Mouse (Mus musculus): ENCODE measurements around the gene Lgals7. TPM values are rescaled to one million over a fixed set of nuclear protein-coding genes. Genes with fewer than 3 reads are reported as not detected.

Gene Lgals7
- polyA plus RNA-seq, 1 experiment from 2014 or later, result 0.42 TPM

DNA sequence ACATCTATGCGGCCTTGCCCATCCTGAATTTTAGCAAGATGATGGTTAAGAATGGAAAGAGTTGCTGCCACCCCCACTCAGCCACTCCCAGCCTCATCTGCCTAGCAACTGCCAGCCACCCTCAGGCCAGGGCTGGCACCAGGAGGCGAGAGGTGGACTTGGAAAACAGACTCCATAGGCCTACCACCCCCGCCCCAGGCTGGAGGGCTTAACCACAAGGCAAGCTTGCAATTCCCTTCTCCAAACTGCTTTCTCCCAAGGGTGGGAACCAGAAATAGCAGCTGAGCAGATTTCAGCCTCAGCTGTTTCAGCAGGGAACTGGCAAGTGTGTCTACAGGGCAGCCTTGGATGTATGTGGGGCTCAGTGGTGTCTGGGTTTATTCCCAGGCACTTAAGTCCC, 39.2 kb downstream of the Lgals7 start:
- Histone ChIP-seq H3K36me3 (ENCODE audit: control insufficient read depth, insufficient read depth, low read length) (peaks cover 100% of the 10 kb centered on the region), H3K4me1 (replicated peaks; ENCODE audit: control insufficient read depth, insufficient read depth, low read length) (no peaks in the 10 kb centered on the region), H3K4me2 (ENCODE audit: low read length) (no peak overlapping the region), H3K9ac (ENCODE audit: low read length) (no peak overlapping the region), H3K4me3 (ENCODE audit: low read depth, low read length) (no peak overlapping the region), H3K27me3 (replicated peaks; ENCODE audit: control insufficient read depth, insufficient read depth, low read length) (no peaks in the 10 kb centered on the region), H3K27ac (ENCODE audit: low read depth) (no peak overlapping the region), H3K9me3 (ENCODE audit: control insufficient read depth, low read length) (no peaks in the 10 kb centered on the region)
- DNase-seq (ENCODE audit: low spot score) (no peak), ATAC-seq (replicated peaks; ENCODE audit: low FRiP score, low TSS enrichment, low read depth) (no peak)
- WGBS, result 94% methylated on average over 3 of the region's 3 CpGs

DNA sequence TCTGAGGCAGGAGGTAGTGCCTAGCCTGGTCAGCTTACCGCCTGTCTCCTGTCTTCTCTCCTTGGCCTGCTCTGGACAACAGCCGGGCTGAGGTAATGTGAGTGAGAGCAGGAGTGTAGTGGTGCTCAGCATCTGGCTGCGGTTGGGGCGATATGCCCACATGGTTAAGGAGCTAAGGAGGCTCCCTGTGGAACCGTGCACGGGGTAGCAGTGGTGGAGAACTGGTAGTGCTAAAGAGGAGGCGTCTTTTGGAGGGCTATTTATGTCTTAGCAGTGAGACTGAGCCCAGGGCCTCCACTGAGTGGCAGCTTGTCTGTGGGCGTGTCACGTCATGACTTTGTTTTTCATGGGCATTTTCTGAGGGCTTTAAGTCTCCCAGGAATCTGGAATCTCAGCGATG, 40.1 kb downstream of the Lgals7 start:
- no peak overlapping the region for H3K9ac ChIP-seq (ENCODE audit: low read length)
- 93% methylated on average over 10 of the region's 10 CpGs for WGBS
- ATAC-seq (replicated peaks; ENCODE audit: low FRiP score, low TSS enrichment, low read depth), result no peak

DNA sequence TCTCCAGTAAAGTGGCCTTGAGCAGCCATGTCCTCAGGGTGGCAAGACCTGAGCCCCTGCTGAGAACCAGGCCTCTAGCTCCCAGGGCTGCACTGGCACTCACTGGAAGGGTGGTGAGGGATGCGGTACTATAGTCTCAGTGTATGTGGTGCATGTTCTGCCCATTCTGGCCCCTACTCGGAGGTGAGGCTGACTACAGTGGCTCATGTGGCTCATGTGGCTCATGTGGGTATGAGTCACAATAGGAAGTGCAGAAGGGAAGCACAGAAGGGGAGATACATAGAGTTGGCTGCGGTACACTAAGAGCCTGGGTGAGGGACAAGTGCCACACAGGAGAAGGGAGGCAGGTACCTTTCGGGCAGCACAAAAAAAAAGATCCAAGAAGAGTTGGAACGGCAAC, 43.5 kb downstream of the Lgals7 start:
- no peak overlapping the region for H3K27ac ChIP-seq (ENCODE audit: low read depth)
- no peak for DNase-seq (ENCODE audit: low spot score)
- H3K36me3 ChIP-seq (ENCODE audit: control insufficient read depth, insufficient read depth, low read length), result peaks cover 98% of the 10 kb centered on the region
- no peak overlapping the region for H3K4me2 ChIP-seq (ENCODE audit: low read length)
- H3K27me3 ChIP-seq (replicated peaks; ENCODE audit: control insufficient read depth, insufficient read depth, low read length), result no peaks in the 10 kb centered on the region
- no peaks in the 10 kb centered on the region for H3K4me1 ChIP-seq (replicated peaks; ENCODE audit: control insufficient read depth, insufficient read depth, low read length)
- H3K4me3 ChIP-seq (ENCODE audit: low read depth, low read length), result no peak overlapping the region
- no peak overlapping the region for H3K9ac ChIP-seq (ENCODE audit: low read length)
- WGBS, result 93% methylated on average over 5 of the region's 5 CpGs
- no peak for ATAC-seq (replicated peaks; ENCODE audit: low FRiP score, low TSS enrichment, low read depth)
- H3K9me3 ChIP-seq (ENCODE audit: control insufficient read depth, low read length), result no peaks in the 10 kb centered on the region

More for the DNA sequence above, 40.1 kb downstream of the Lgals7 start:
- Histone ChIP-seq H3K36me3 (ENCODE audit: control insufficient read depth, insufficient read depth, low read length) (peaks cover 100% of the 10 kb centered on the region), H3K9me3 (ENCODE audit: control insufficient read depth, low read length) (no peaks in the 10 kb centered on the region), H3K27me3 (replicated peaks; ENCODE audit: control insufficient read depth, insufficient read depth, low read length) (no peaks in the 10 kb centered on the region), H3K4me1 (replicated peaks; ENCODE audit: control insufficient read depth, insufficient read depth, low read length) (no peaks in the 10 kb centered on the region), H3K4me3 (ENCODE audit: low read depth, low read length) (no peak overlapping the region), H3K27ac (ENCODE audit: low read depth) (no peak overlapping the region), H3K4me2 (ENCODE audit: low read length) (no peak overlapping the region)
- no peak for DNase-seq (ENCODE audit: low spot score)

DNA sequence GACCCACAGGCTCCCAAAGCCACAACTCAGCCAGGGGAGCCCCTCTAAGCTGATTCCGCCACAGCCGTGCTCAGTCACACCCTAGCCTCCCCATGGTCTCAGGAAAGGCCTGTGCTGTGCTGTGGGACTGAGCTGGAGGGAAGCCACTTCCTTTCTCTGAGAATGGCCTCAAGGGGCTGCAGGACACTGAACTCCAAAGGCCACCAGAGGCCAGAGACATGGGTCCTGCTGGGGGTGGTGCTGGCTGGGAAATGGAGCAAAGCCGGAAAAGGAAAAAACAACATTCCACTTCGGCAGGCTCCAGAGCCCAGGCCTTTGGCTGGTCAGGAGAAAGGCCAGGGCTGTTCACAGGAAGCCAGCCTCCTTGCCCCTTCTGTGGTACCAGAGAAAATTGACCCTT, 48.0 kb downstream of the Lgals7 start:
- DNase-seq (ENCODE audit: low spot score), result no peak
- Histone ChIP-seq H3K27ac (ENCODE audit: low read depth) (no peak overlapping the region), H3K36me3 (ENCODE audit: control insufficient read depth, insufficient read depth, low read length) (peaks cover 98% of the 10 kb centered on the region)

DNA sequence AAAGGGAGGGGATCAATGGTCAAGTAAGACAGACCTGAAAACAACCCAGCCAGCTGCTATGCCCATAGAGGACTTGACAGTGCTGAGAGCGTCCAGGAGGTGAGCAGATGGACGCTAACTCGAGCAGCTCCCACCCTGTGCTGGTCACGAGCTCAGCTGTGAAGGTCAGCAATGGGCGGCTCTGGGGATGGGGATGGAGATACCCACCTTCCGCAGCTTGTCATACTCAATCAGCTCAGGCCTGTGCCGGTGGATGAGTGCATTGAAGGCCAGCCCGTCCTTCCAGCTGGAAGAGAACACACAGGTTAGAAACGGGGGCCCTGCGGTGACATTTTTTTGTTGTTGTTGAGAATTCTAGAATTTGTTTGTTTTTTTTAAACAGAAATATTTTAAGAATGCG, 49.5 kb downstream of the Lgals7 start:
- Histone ChIP-seq H3K27me3 (replicated peaks; ENCODE audit: control insufficient read depth, insufficient read depth, low read length) (no peaks in the 10 kb centered on the region), H3K4me1 (replicated peaks; ENCODE audit: control insufficient read depth, insufficient read depth, low read length) (peaks cover 10% of the 10 kb centered on the region), H3K4me2 (ENCODE audit: low read length) (no peak overlapping the region), H3K4me3 (ENCODE audit: low read depth, low read length) (no peak overlapping the region), H3K36me3 (ENCODE audit: control insufficient read depth, insufficient read depth, low read length) (peaks cover 96% of the 10 kb centered on the region), H3K9ac (ENCODE audit: low read length) (no peak overlapping the region), H3K9me3 (ENCODE audit: control insufficient read depth, low read length) (no peaks in the 10 kb centered on the region), H3K27ac (ENCODE audit: low read depth) (no peak overlapping the region)
- DNase-seq (ENCODE audit: low spot score), result no peak
- no peak for ATAC-seq (replicated peaks; ENCODE audit: low FRiP score, low TSS enrichment, low read depth)
- 75% methylated on average over 11 of the region's 11 CpGs for WGBS

More for the DNA sequence above, 48.0 kb downstream of the Lgals7 start:
- Histone ChIP-seq H3K27me3 (replicated peaks; ENCODE audit: control insufficient read depth, insufficient read depth, low read length) (no peaks in the 10 kb centered on the region), H3K4me1 (replicated peaks; ENCODE audit: control insufficient read depth, insufficient read depth, low read length) (no peaks in the 10 kb centered on the region), H3K4me3 (ENCODE audit: low read depth, low read length) (no peak overlapping the region), H3K9ac (ENCODE audit: low read length) (no peak overlapping the region), H3K4me2 (ENCODE audit: low read length) (no peak overlapping the region), H3K9me3 (ENCODE audit: control insufficient read depth, low read length) (no peaks in the 10 kb centered on the region)
- no peak for ATAC-seq (replicated peaks; ENCODE audit: low FRiP score, low TSS enrichment, low read depth)
- 72% methylated on average over 4 of the region's 4 CpGs for WGBS

Other genes starting within 250 kb of the Lgals7 start
- gene Acp7, start 232.5 kb upstream of the Lgals7 start, polyA plus RNA-seq (2014; fragmentation: Nextera tagmentation; extraction: Ambion mirVana), result not detected in 2 replicates
- 2.8 and 3.8 TPM in 2 replicates for gene Fbxo27, start 171.0 kb upstream of the Lgals7 start, polyA plus RNA-seq (2014; fragmentation: Nextera tagmentation; extraction: Ambion mirVana)
- gene Fbxo17, start 147.0 kb upstream of the Lgals7 start, polyA plus RNA-seq (2014; fragmentation: Nextera tagmentation; extraction: Ambion mirVana), result 6.2 and 7.6 TPM in 2 replicates
- gene Mrps12, start 122.0 kb upstream of the Lgals7 start, polyA plus RNA-seq (2014; fragmentation: Nextera tagmentation; extraction: Ambion mirVana), result 152 and 157 TPM in 2 replicates
- gene Sars2, start 121.9 kb upstream of the Lgals7 start, polyA plus RNA-seq (2014; fragmentation: Nextera tagmentation; extraction: Ambion mirVana), result 27.1 and 30.2 TPM in 2 replicates
- gene Ccer2, start 107.7 kb upstream of the Lgals7 start, polyA plus RNA-seq (2014; fragmentation: Nextera tagmentation; extraction: Ambion mirVana), result not detected in 2 replicates
- gene Sirt2, start 97.1 kb upstream of the Lgals7 start, polyA plus RNA-seq (2014; fragmentation: Nextera tagmentation; extraction: Ambion mirVana), result 56.8 and 60.1 TPM in 2 replicates
- gene Nfkbib, start 96.3 kb upstream of the Lgals7 start, polyA plus RNA-seq (2014; fragmentation: Nextera tagmentation; extraction: Ambion mirVana), result 38.7 and 41.8 TPM in 2 replicates
- 3.5 and 4.3 TPM in 2 replicates for gene Rinl, start 74.9 kb upstream of the Lgals7 start, polyA plus RNA-seq (2014; fragmentation: Nextera tagmentation; extraction: Ambion mirVana)
- 232 and 241 TPM in 2 replicates for gene Hnrnpl, start 55.3 kb upstream of the Lgals7 start, polyA plus RNA-seq (2014; fragmentation: Nextera tagmentation; extraction: Ambion mirVana)
- 188 and 194 TPM in 2 replicates for gene Ech1, start 38.6 kb upstream of the Lgals7 start, polyA plus RNA-seq (2014; fragmentation: Nextera tagmentation; extraction: Ambion mirVana)
- 604 and 737 TPM in 2 replicates for gene Lgals4, start 30.0 kb upstream of the Lgals7 start, polyA plus RNA-seq (2014; fragmentation: Nextera tagmentation; extraction: Ambion mirVana)
- 0.23 and 0.44 TPM in 2 replicates for gene Capn12, start 17.6 kb downstream of the Lgals7 start, polyA plus RNA-seq (2014; fragmentation: Nextera tagmentation; extraction: Ambion mirVana)
- 298 and 300 TPM in 2 replicates for gene Actn4, start 98.5 kb downstream of the Lgals7 start, polyA plus RNA-seq (2014; fragmentation: Nextera tagmentation; extraction: Ambion mirVana)
- gene Eif3k, start 118.0 kb downstream of the Lgals7 start, polyA plus RNA-seq (2014; fragmentation: Nextera tagmentation; extraction: Ambion mirVana), result 444 and 452 TPM in 2 replicates
- gene Map4k1, start 118.2 kb downstream of the Lgals7 start, polyA plus RNA-seq (2014; fragmentation: Nextera tagmentation; extraction: Ambion mirVana), result 10.0 and 11.6 TPM in 2 replicates

Measured in intestine, embryonic 14.5 days (tissue).